In genomic region chr12:69517616-69518015, GRCm38 (mm10) we compare ENCODE assay signal across 22 mouse cellular contexts.
DNase-seq lines count a peak whose midpoint lies in the region; ATAC-seq and TF ChIP-seq lines count a peak whose summit lies in the region.
"Had no signal": no experiment of that assay in that cellular context is flagged by ENCODE, and none has a peak within 500 bp of the region (broad histone marks: within the 10 kb centered on the region; RNA-seq: fewer than 3 reads in every experiment).

No protein-coding gene starts in this region.

- H3K4me1 ChIP-seq in liver, adult 2 months (ENCODE audit: control insufficient read depth, insufficient read depth, low read length) = peaks cover 15% of the 10 kb centered on the region
- peaks cover 11% of the 10 kb centered on the region for H3K4me1 ChIP-seq in liver, embryonic 11.5 days (replicated peaks; ENCODE audit: control insufficient read depth, insufficient read depth, low read length)
- H3K4me1 ChIP-seq in midbrain, embryonic 11.5 days (ENCODE audit: control insufficient read depth, insufficient read depth, low read length) = no peaks in the 10 kb centered on the region
- H3K4me1 ChIP-seq in midbrain, embryonic 15.5 days = no peaks in the 10 kb centered on the region
- H3K4me1 ChIP-seq in small intestine, adult 2 months (ENCODE audit: control insufficient read depth, insufficient read depth, insufficient read length, low read length) = peaks cover 47% of the 10 kb centered on the region; the same call in 1 of the 2 replicates

- H3K79me2 ChIP-seq in liver, adult 2 months (ENCODE audit: control insufficient read depth, insufficient read depth, low read length) = no peaks in the 10 kb centered on the region
- no peaks in the 10 kb centered on the region for H3K79me2 ChIP-seq in macrophage (ENCODE audit: inconsistent target)

- no peak for TF ChIP-seq POLR2A in liver, adult 2 months (IDR thresholded peaks at IDR 0.05; ENCODE audit: extremely low read depth, insufficient read depth, low read length)
- TF ChIP-seq POLR2A in small intestine, adult 2 months (IDR thresholded peaks at IDR 0.05; ENCODE audit: low read depth, low read length) = no peak

- DNase-seq in liver, adult 2 months (ENCODE audit: extremely low read depth, low read depth, low spot score) = peak; percentile 74
- DNase-seq in liver, embryonic 11.5 days (ENCODE audit: low spot score) = no peak
- DNase-seq in midbrain, embryonic 11.5 days (ENCODE audit: low spot score, missing footprints) = peak; percentile 53
- DNase-seq in layer of hippocampus, adult 9-11 months = no peak
- DNase-seq in lung, postnatal 36 days = no peak
- DNase-seq: adrenal gland, adult 2 months; adrenal gland, adult 8-10 months; adrenal gland, postnatal 10 days; adrenal gland, postnatal 14 days; adrenal gland, postnatal 25 days; adrenal gland, postnatal 36 days; B cell, adult 2 months; cerebellum, adult 11 months; cerebellum, adult 11-12 months had no signal

- H3K9me3 ChIP-seq in liver, embryonic 11.5 days (ENCODE audit: control insufficient read depth, low read length) = no peaks in the 10 kb centered on the region
- H3K9me3 ChIP-seq in midbrain, embryonic 11.5 days (ENCODE audit: control insufficient read depth, low read length) = no peaks in the 10 kb centered on the region
- H3K9me3 ChIP-seq in midbrain, embryonic 15.5 days = no peaks in the 10 kb centered on the region
- H3K9me3 ChIP-seq: G1E had no signal

- no peak for TF ChIP-seq CTCF in liver, adult 2 months (IDR thresholded peaks at IDR 0.05; ENCODE audit: low read depth, low read length)
- no peak for TF ChIP-seq CTCF in small intestine, adult 2 months (IDR thresholded peaks at IDR 0.05; ENCODE audit: extremely low read depth, insufficient read length, insufficient replicate concordance, low read depth, low read length)

- H3K36me3 ChIP-seq in liver, adult 2 months (ENCODE audit: control insufficient read depth, insufficient read depth, low read length) = no peaks in the 10 kb centered on the region
- H3K36me3 ChIP-seq in liver, embryonic 11.5 days (ENCODE audit: control insufficient read depth, insufficient read depth, low read length) = no peaks in the 10 kb centered on the region
- no peaks in the 10 kb centered on the region for H3K36me3 ChIP-seq in midbrain, embryonic 11.5 days (ENCODE audit: control insufficient read depth, insufficient read depth, low read length)
- H3K36me3 ChIP-seq in midbrain, embryonic 15.5 days (replicated peaks) = no peaks in the 10 kb centered on the region
- H3K36me3 ChIP-seq in macrophage (ENCODE audit: inconsistent target) = no peaks in the 10 kb centered on the region
- no peaks in the 10 kb centered on the region for H3K36me3 ChIP-seq in small intestine, adult 2 months (ENCODE audit: control insufficient read depth, insufficient read depth, low read length)
- H3K36me3 ChIP-seq: G1E had no signal

- H3K27ac ChIP-seq in liver, adult 2 months (replicated peaks; ENCODE audit: insufficient read depth, low read depth, low read length) = no peak overlapping the region
- H3K27ac ChIP-seq in liver, embryonic 11.5 days (ENCODE audit: low read depth, low read length) = no peak overlapping the region
- no peak overlapping the region for H3K27ac ChIP-seq in midbrain, embryonic 11.5 days (ENCODE audit: low read depth, low read length)
- H3K27ac ChIP-seq in midbrain, embryonic 15.5 days = no peak overlapping the region
- H3K27ac ChIP-seq in macrophage = peak overlapping the region; percentile 69; the same call in 1 of the 2 replicates
- H3K27ac ChIP-seq in small intestine, adult 2 months (ENCODE audit: insufficient read depth, low read depth, low read length) = peak overlapping the region; percentile 100

- ATAC-seq in liver, embryonic 11.5 days (replicated peaks; ENCODE audit: low FRiP score) = no peak
- no peak for ATAC-seq in midbrain, embryonic 11.5 days (ENCODE audit: low FRiP score)
- ATAC-seq in midbrain, embryonic 15.5 days (replicated peaks) = no peak
- ATAC-seq: activated CD4-positive, CD25-positive, alpha-beta regulatory T cell, adult 4 months; CD4-positive, CD25-positive, alpha-beta regulatory T cell, adult 4 months; Patski had no signal

- H3K4me2 ChIP-seq in liver, embryonic 11.5 days = no peak overlapping the region
- H3K4me2 ChIP-seq in midbrain, embryonic 11.5 days = no peak overlapping the region
- H3K4me2 ChIP-seq in midbrain, embryonic 15.5 days = no peak overlapping the region

- H3K27me3 ChIP-seq in liver, adult 2 months (ENCODE audit: control insufficient read depth, insufficient read depth, low read length) = no peaks in the 10 kb centered on the region
- no peaks in the 10 kb centered on the region for H3K27me3 ChIP-seq in liver, embryonic 11.5 days (replicated peaks; ENCODE audit: control insufficient read depth, insufficient read depth, low read length)
- H3K27me3 ChIP-seq in midbrain, embryonic 11.5 days (ENCODE audit: control insufficient read depth, insufficient read depth, low read length) = no peaks in the 10 kb centered on the region
- no peaks in the 10 kb centered on the region for H3K27me3 ChIP-seq in midbrain, embryonic 15.5 days (replicated peaks)
- no peaks in the 10 kb centered on the region for H3K27me3 ChIP-seq in small intestine, adult 2 months (ENCODE audit: control insufficient read depth, insufficient read depth, low read length)
- H3K27me3 ChIP-seq: CH12.LX, Patski had no signal

- no peak overlapping the region for H3K4me3 ChIP-seq in liver, adult 2 months (ENCODE audit: insufficient read depth, low read depth, low read length)
- H3K4me3 ChIP-seq in liver, embryonic 11.5 days (ENCODE audit: low read depth, low read length) = no peak overlapping the region
- no peak overlapping the region for H3K4me3 ChIP-seq in midbrain, embryonic 11.5 days (ENCODE audit: low read depth, low read length)
- no peak overlapping the region for H3K4me3 ChIP-seq in midbrain, embryonic 15.5 days
- no peak overlapping the region for H3K4me3 ChIP-seq in macrophage (ENCODE audit: inconsistent target)
- H3K4me3 ChIP-seq in small intestine, adult 2 months (ENCODE audit: low read depth, low read length) = no peak overlapping the region

- H3K9ac ChIP-seq in liver, adult 2 months (ENCODE audit: low read depth, low read length) = no peak overlapping the region
- no peak overlapping the region for H3K9ac ChIP-seq in liver, embryonic 11.5 days (ENCODE audit: low read depth, low read length)
- no peak overlapping the region for H3K9ac ChIP-seq in midbrain, embryonic 11.5 days (ENCODE audit: low read length)
- no peak overlapping the region for H3K9ac ChIP-seq in midbrain, embryonic 15.5 days

- 25% methylated on average over 3 of the region's 3 CpGs for WGBS in liver, adult 2 months
- 56% methylated on average over 3 of the region's 3 CpGs for WGBS in liver, embryonic 11.5 days
- 73% methylated on average over 3 of the region's 3 CpGs for WGBS in midbrain, embryonic 11.5 days
- 79% methylated on average over 3 of the region's 3 CpGs for WGBS in midbrain, embryonic 15.5 days
- 97% methylated on average over 3 of the region's 3 CpGs for WGBS in macrophage (ENCODE audit: missing documents)
- WGBS in small intestine, adult 2 months = 33% methylated on average over 3 of the region's 3 CpGs

Comparison
In these comparisons a context has a peak if more than half of its experiments do, and no peak if none do; other contexts are left out.
1. DNase-seq: peak in liver, adult 2 months (single experiment) and midbrain, embryonic 11.5 days (single experiment); none in liver, embryonic 11.5 days (single experiment), layer of hippocampus, adult 9-11 months (single experiment) and lung, postnatal 36 days (single experiment).
2. H3K27ac ChIP-seq: peak in macrophage (single experiment) and small intestine, adult 2 months (single experiment); none in liver, adult 2 months (single experiment), liver, embryonic 11.5 days (single experiment), midbrain, embryonic 11.5 days (single experiment) and midbrain, embryonic 15.5 days (single experiment).